Mouse (Mus musculus) cortical plate, adult 2 months (tissue): Measurements from ENCODE around the gene Aimp2.

Experiments used
- CTCF ChIP-seq: fragments of 200-500 bp; IDR thresholded peaks from 2 replicates; pipeline ENCODE4 v1.5.1; 2011; ENCODE audit warnings: mild to moderate bottlenecking, control low read depth, low read length; ENCODE audit not compliant: insufficient read depth; ENCODE audit errors: extremely low read depth
- POLR2A ChIP-seq: fragments of 200-500 bp; IDR thresholded peaks from 2 replicates; pipeline ENCODE4 v1.6.1; 2011; ENCODE audit warnings: mild to moderate bottlenecking, low read length, control low read depth; ENCODE audit not compliant: insufficient read depth; ENCODE audit errors: extremely low read depth

DNA sequence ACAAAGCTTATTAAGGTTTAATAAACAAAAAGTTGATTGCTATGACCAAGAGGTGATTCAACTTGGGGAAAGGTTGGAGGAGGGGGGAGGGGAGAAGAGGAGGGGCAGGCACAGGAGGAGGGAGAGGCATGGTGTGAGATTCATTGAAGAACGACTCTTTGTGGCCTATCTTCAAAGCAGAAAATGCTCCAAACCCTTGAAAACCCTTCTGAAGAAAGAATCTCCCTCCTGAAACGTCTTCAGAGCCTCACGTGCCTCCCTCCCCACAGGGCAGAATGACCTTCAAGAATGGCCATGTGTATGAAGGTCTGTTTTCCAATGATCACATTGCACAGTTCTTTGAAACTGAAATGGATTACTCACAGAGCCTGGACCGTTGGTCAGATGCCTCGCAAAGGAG lies 40.4 kb upstream of the Aimp2 start:
- no peak for TF ChIP-seq POLR2A
- no peak for TF ChIP-seq CTCF
